Mouse (Mus musculus): ENCODE data around the gene Cdk2ap2. TPM values are rescaled to one million over a fixed set of nuclear protein-coding genes. Genes with fewer than 3 reads are reported as not detected.
"Not testable (repeated sequence)": the region's sequence is repeated elsewhere in the genome, so short reads cannot be mapped to it uniquely, and the experiment has no call there.

Gene Cdk2ap2
- polyA plus RNA-seq, 1 experiment: 247 TPM

GRCm38 (mm10) chr19:4066877-4067276, 30.1 kb upstream of the Cdk2ap2 start:
- TF ChIP-seq CTCF (IDR thresholded peaks at IDR 0.05; ENCODE audit: extremely low read depth, insufficient read depth, insufficient read length, insufficient replicate concordance) (no peak), POLR2A (IDR thresholded peaks at IDR 0.05; ENCODE audit: low read depth, low read length) (no peak)
- Histone ChIP-seq H3K36me3 (ENCODE audit: control insufficient read depth, insufficient read depth, low read length) (no peaks in the 10 kb centered on the region), H3K4me1 (ENCODE audit: control insufficient read depth, insufficient read depth, insufficient read length) (peaks cover 6% of the 10 kb centered on the region; the same call in 1 of the 2 replicates), H3K4me3 (ENCODE audit: extremely low read depth, insufficient read depth, insufficient read length) (no peak overlapping the region), H3K27ac (ENCODE audit: insufficient read depth, low read length) (no peak overlapping the region), H3K27me3 (ENCODE audit: control insufficient read depth, insufficient read depth, low read length) (no peaks in the 10 kb centered on the region)
- no peak for DNase-seq (ENCODE audit: low read depth in 1 of 2, low spot score in 2 of 2)

GRCm38 (mm10) chr19:4068242-4068641, 28.7 kb upstream of the Cdk2ap2 start:
- H3K4me3 ChIP-seq (ENCODE audit: extremely low read depth, insufficient read depth, insufficient read length); H3K36me3 ChIP-seq (ENCODE audit: control insufficient read depth, insufficient read depth, low read length); H3K27ac ChIP-seq (ENCODE audit: insufficient read depth, low read length); DNase-seq (ENCODE audit: low read depth in 1 of 2, low spot score in 2 of 2); H3K4me1 ChIP-seq (ENCODE audit: control insufficient read depth, insufficient read depth, insufficient read length); H3K27me3 ChIP-seq (ENCODE audit: control insufficient read depth, insufficient read depth, low read length): not testable (repeated sequence)
- 97% methylated on average over 2 of the region's 2 CpGs for WGBS

GRCm38 (mm10) chr19:4068717-4069410, 28.1 kb upstream of the Cdk2ap2 start:
- WGBS: 89% methylated on average over 15 of the region's 15 CpGs
- H3K36me3 ChIP-seq (ENCODE audit: control insufficient read depth, insufficient read depth, low read length): no peaks in the 10 kb centered on the region
- TF ChIP-seq POLR2A (IDR thresholded peaks at IDR 0.05; ENCODE audit: low read depth, low read length) (no peak), CTCF (IDR thresholded peaks at IDR 0.05; ENCODE audit: extremely low read depth, insufficient read depth, insufficient read length, insufficient replicate concordance) (no peak)
- no peak overlapping the region for H3K27ac ChIP-seq (ENCODE audit: insufficient read depth, low read length)
- no peak overlapping the region for H3K4me3 ChIP-seq (ENCODE audit: extremely low read depth, insufficient read depth, insufficient read length)
- H3K4me1 ChIP-seq (ENCODE audit: control insufficient read depth, insufficient read depth, insufficient read length): peaks cover 6% of the 10 kb centered on the region; the same call in 1 of the 2 replicates
- H3K27me3 ChIP-seq (ENCODE audit: control insufficient read depth, insufficient read depth, low read length): no peaks in the 10 kb centered on the region
- no peak for DNase-seq (ENCODE audit: low read depth in 1 of 2, low spot score in 2 of 2)

GRCm38 (mm10) chr19:4070311-4070710, 26.7 kb upstream of the Cdk2ap2 start:
- no peaks in the 10 kb centered on the region for H3K27me3 ChIP-seq (ENCODE audit: control insufficient read depth, insufficient read depth, low read length)
- TF ChIP-seq CTCF (IDR thresholded peaks at IDR 0.05; ENCODE audit: extremely low read depth, insufficient read depth, insufficient read length, insufficient replicate concordance): no peak
- no peak for TF ChIP-seq POLR2A (IDR thresholded peaks at IDR 0.05; ENCODE audit: low read depth, low read length)
- 84% methylated on average over 15 of the region's 15 CpGs for WGBS

GRCm38 (mm10) chr19:4070756-4071155, 26.2 kb upstream of the Cdk2ap2 start:
- Histone ChIP-seq H3K4me1 (ENCODE audit: control insufficient read depth, insufficient read depth, insufficient read length) (peaks cover 6% of the 10 kb centered on the region; the same call in 1 of the 2 replicates), H3K36me3 (ENCODE audit: control insufficient read depth, insufficient read depth, low read length) (no peaks in the 10 kb centered on the region), H3K27ac (ENCODE audit: insufficient read depth, low read length) (no peak overlapping the region), H3K4me3 (ENCODE audit: extremely low read depth, insufficient read depth, insufficient read length) (no peak overlapping the region), H3K27me3 (ENCODE audit: control insufficient read depth, insufficient read depth, low read length) (no peaks in the 10 kb centered on the region)
- 46% methylated on average over 8 of the region's 8 CpGs for WGBS
- DNase-seq (ENCODE audit: low read depth in 1 of 2, low spot score in 2 of 2): no peak
- TF ChIP-seq POLR2A (IDR thresholded peaks at IDR 0.05; ENCODE audit: low read depth, low read length): no peak
- TF ChIP-seq CTCF (IDR thresholded peaks at IDR 0.05; ENCODE audit: extremely low read depth, insufficient read depth, insufficient read length, insufficient replicate concordance): no peak

More at GRCm38 (mm10) chr19:4070311-4070710, 26.7 kb upstream of the Cdk2ap2 start:
- peaks cover 6% of the 10 kb centered on the region; the same call in 1 of the 2 replicates for H3K4me1 ChIP-seq (ENCODE audit: control insufficient read depth, insufficient read depth, insufficient read length)
- no peak overlapping the region for H3K4me3 ChIP-seq (ENCODE audit: extremely low read depth, insufficient read depth, insufficient read length)
- H3K27ac ChIP-seq (ENCODE audit: insufficient read depth, low read length): no peak overlapping the region
- H3K36me3 ChIP-seq (ENCODE audit: control insufficient read depth, insufficient read depth, low read length): no peaks in the 10 kb centered on the region
- DNase-seq (ENCODE audit: low read depth in 1 of 2, low spot score in 2 of 2): no peak

- Histone ChIP-seq H3K4me3 (ENCODE audit: extremely low read depth, insufficient read depth, insufficient read length) (no peak overlapping the region), H3K27ac (ENCODE audit: insufficient read depth, low read length) (no peak overlapping the region), H3K4me1 (ENCODE audit: control insufficient read depth, insufficient read depth, insufficient read length) (peaks cover 6% of the 10 kb centered on the region; the same call in 1 of the 2 replicates), H3K27me3 (ENCODE audit: control insufficient read depth, insufficient read depth, low read length) (no peaks in the 10 kb centered on the region), H3K36me3 (ENCODE audit: control insufficient read depth, insufficient read depth, low read length) (no peaks in the 10 kb centered on the region)
- no peak for DNase-seq (ENCODE audit: low read depth in 1 of 2, low spot score in 2 of 2)
- TF ChIP-seq CTCF (IDR thresholded peaks at IDR 0.05; ENCODE audit: extremely low read depth, insufficient read depth, insufficient read length, insufficient replicate concordance): no peak
- TF ChIP-seq POLR2A (IDR thresholded peaks at IDR 0.05; ENCODE audit: low read depth, low read length): no peak
- WGBS: 92% methylated on average over 6 of the region's 6 CpGs
These were observed 25.6 kb upstream of the Cdk2ap2 start for GRCm38 (mm10) chr19:4071406-4071805.

- DNase-seq (ENCODE audit: low read depth in 1 of 2, low spot score in 2 of 2): no peak
- Histone ChIP-seq H3K36me3 (ENCODE audit: control insufficient read depth, insufficient read depth, low read length) (no peaks in the 10 kb centered on the region), H3K4me1 (ENCODE audit: control insufficient read depth, insufficient read depth, insufficient read length) (no peaks in the 10 kb centered on the region), H3K27me3 (ENCODE audit: control insufficient read depth, insufficient read depth, low read length) (no peaks in the 10 kb centered on the region), H3K27ac (ENCODE audit: insufficient read depth, low read length) (no peak overlapping the region), H3K4me3 (ENCODE audit: extremely low read depth, insufficient read depth, insufficient read length) (no peak overlapping the region)
- WGBS: 90% methylated on average over 6 of the region's 6 CpGs
- TF ChIP-seq POLR2A (IDR thresholded peaks at IDR 0.05; ENCODE audit: low read depth, low read length) (no peak), CTCF (IDR thresholded peaks at IDR 0.05; ENCODE audit: extremely low read depth, insufficient read depth, insufficient read length, insufficient replicate concordance) (no peak)
These were observed 24.1 kb upstream of the Cdk2ap2 start for GRCm38 (mm10) chr19:4072706-4073424.
